Mouse (Mus musculus) neural tube, embryonic 10.5 days (tissue): ENCODE data around the gene Dusp14.

ENCODE experiments used
- DNase-seq: peaks from one replicate; pipeline ENCODE4 v3.0.0-alpha.2; 2017; ENCODE audit warnings: low spot score; ENCODE audit errors: extremely low spot score

The Dusp14 gene

GRCm38 (mm10) chr11:84016810-84017508 lies 52.1 kb downstream of the Dusp14 start:
- DNase-seq = no peak

- no peak for DNase-seq
These were observed 52.8 kb downstream of the Dusp14 start for GRCm38 (mm10) chr11:84016147-84016809.

- DNase-seq = no peak
These were observed 56.0 kb downstream of the Dusp14 start for GRCm38 (mm10) chr11:84013105-84013504.

- no peak for DNase-seq
These were observed 57.5 kb downstream of the Dusp14 start for GRCm38 (mm10) chr11:84011576-84011975.

- no peak for DNase-seq
These were observed 58.0 kb downstream of the Dusp14 start for GRCm38 (mm10) chr11:84011050-84011449.

- no peak for DNase-seq
These were observed 58.6 kb downstream of the Dusp14 start for GRCm38 (mm10) chr11:84010411-84010810.

GRCm38 (mm10) chr11:84009001-84009400 lies 60.1 kb downstream of the Dusp14 start:
- DNase-seq = no peak

- no peak for DNase-seq
These were observed 65.1 kb downstream of the Dusp14 start for GRCm38 (mm10) chr11:84003986-84004385.

GRCm38 (mm10) chr11:84001257-84001656 lies 67.8 kb downstream of the Dusp14 start:
- DNase-seq = no peak

- no peak for DNase-seq
These were observed 69.6 kb downstream of the Dusp14 start for GRCm38 (mm10) chr11:83999411-83999915.

- no peak for DNase-seq
These were observed 70.1 kb downstream of the Dusp14 start for GRCm38 (mm10) chr11:83998993-83999392.
